Mouse (Mus musculus) MEL (cell line): ENCODE data around the gene Adgre5. TPM values are rescaled to one million over a fixed set of nuclear protein-coding genes. Genes with fewer than 3 reads are reported as not detected.

ENCODE experiments used
- DNase-seq: peaks from one replicate; pipeline ENCODE4 v3.0.0; 2011; ENCODE audit warnings: low read depth, low spot score
- H3K27ac ChIP-seq: 2 replicates; pipeline ENCODE4 v1.5.1; 2012; ENCODE audit warnings: low read depth, mild to moderate bottlenecking, control low read depth, low read length, moderate library complexity; ENCODE audit not compliant: control insufficient read depth
- H3K27me3 ChIP-seq, 2 experiments: fragments of 150-350 bp in 1 of 2; sonication (generic) in 1 of 2; 2 replicates each; pipeline ENCODE4 v1.6.1; 2012; ENCODE audit warnings: low read length in 2 of 2, mild to moderate bottlenecking in 2 of 2, improper control_type of control experiment in 1 of 2, moderate library complexity in 1 of 2; ENCODE audit not compliant: insufficient read depth in 2 of 2, control insufficient read depth in 1 of 2
- H3K36me3 ChIP-seq, 2 experiments: 2 replicates each; pipeline ENCODE4 v1.6.1; 2012 to 2014; ENCODE audit warnings: low read length in 2 of 2, improper control_type of control experiment in 1 of 2, inconsistent platforms in 1 of 2, mild to moderate bottlenecking in 1 of 2; ENCODE audit not compliant: insufficient read depth in 2 of 2, control insufficient read depth in 1 of 2
- H3K4me1 ChIP-seq, 2 experiments: fragments of 150-350 bp in 1 of 2; sonication (generic) in 1 of 2; 2 replicates each; pipeline ENCODE4 v1.6.1; 2012; ENCODE audit warnings: low read length in 2 of 2, improper control_type of control experiment in 1 of 2, mild to moderate bottlenecking in 1 of 2; ENCODE audit not compliant: insufficient read depth in 2 of 2, control insufficient read depth in 1 of 2
- H3K4me3 ChIP-seq, 2 experiments: fragments of 150-350 bp in 1 of 2; sonication (generic) in 1 of 2; 2 replicates each; pipeline ENCODE4 v1.5.1; 2012; ENCODE audit warnings: low read depth in 2 of 2, low read length in 2 of 2, mild to moderate bottlenecking in 2 of 2, moderate library complexity in 2 of 2, control low read depth in 1 of 2, improper control_type of control experiment in 1 of 2; ENCODE audit not compliant: control insufficient read depth in 1 of 2, insufficient read depth in 1 of 2
- H3K79me2 ChIP-seq: 2 replicates; pipeline ENCODE4 v1.6.1; 2012; ENCODE audit warnings: mild to moderate bottlenecking, low read length, moderate library complexity; ENCODE audit not compliant: control insufficient read depth, poor library complexity, insufficient read depth
- H3K9ac ChIP-seq: 2 replicates; pipeline ENCODE4 v1.6.1; 2012; ENCODE audit warnings: low read depth, mild to moderate bottlenecking, control low read depth, low read length, moderate library complexity; ENCODE audit not compliant: control insufficient read depth, poor library complexity, severe bottlenecking
- H3K9me3 ChIP-seq: fragments of 150-350 bp; sonication (generic); replicated peaks from 2 replicates; pipeline ENCODE4 v1.6.1; 2012; ENCODE audit warnings: mild to moderate bottlenecking, low read length, improper control_type of control experiment, moderate library complexity; ENCODE audit not compliant: insufficient read depth
- BHLHE40 ChIP-seq: IDR thresholded peaks from 2 replicates; pipeline ENCODE4 v1.6.1; 2012; ENCODE audit warnings: low read depth, mild to moderate bottlenecking, inconsistent platforms, low read length, improper control_type of control experiment, borderline replicate concordance
- CHD2 ChIP-seq: IDR thresholded peaks from 2 replicates; pipeline ENCODE4 v1.6.1; 2011; ENCODE audit warnings: low read length, improper control_type of control experiment
- CTCF ChIP-seq, 3 experiments: IDR thresholded peaks in 2 of 3; conservative IDR thresholded peaks in 1 of 3; 2 replicates each; pipeline ENCODE4 v1.5.1; 2011 to 2012; ENCODE audit warnings: low read length in 3 of 3, low read depth in 2 of 3, mild to moderate bottlenecking in 2 of 3, improper control_type of control experiment in 1 of 3, inconsistent platforms in 1 of 3, mixed read lengths in 1 of 3, moderate library complexity in 1 of 3; ENCODE audit not compliant: control insufficient read depth in 1 of 3, insufficient read depth in 1 of 3, poor library complexity in 1 of 3, severe bottlenecking in 1 of 3
- ELF1 ChIP-seq: IDR thresholded peaks from 2 replicates; pipeline ENCODE4 v1.6.1; 2014; ENCODE audit warnings: low read depth, mild to moderate bottlenecking, inconsistent platforms, low read length, improper control_type of control experiment, moderate library complexity
- ETS1 ChIP-seq: IDR thresholded peaks from 2 replicates; pipeline ENCODE4 v1.6.1; 2012; ENCODE audit warnings: low read depth, mild to moderate bottlenecking, inconsistent platforms, low read length, improper control_type of control experiment, moderate library complexity
- GABPA ChIP-seq: IDR thresholded peaks from 2 replicates; pipeline ENCODE4 v1.6.1; 2012; ENCODE audit warnings: low read depth, mild to moderate bottlenecking, inconsistent platforms, low read length, improper control_type of control experiment, moderate library complexity
- GATA1 ChIP-seq: IDR thresholded peaks from 2 replicates; pipeline ENCODE4 v1.6.1; 2011; ENCODE audit warnings: low read depth, low read length, improper control_type of control experiment
- HCFC1 ChIP-seq: IDR thresholded peaks from 2 replicates; pipeline ENCODE4 v1.6.1; 2012; ENCODE audit warnings: low read depth, mild to moderate bottlenecking, inconsistent platforms, low read length, improper control_type of control experiment, moderate library complexity
- JUND ChIP-seq: IDR thresholded peaks from 2 replicates; pipeline ENCODE4 v1.6.1; 2011; ENCODE audit warnings: low read depth, mild to moderate bottlenecking, improper control_type of control experiment, low read length
- KAT2A ChIP-seq: conservative IDR thresholded peaks from 2 replicates; pipeline ENCODE4 v1.6.1; 2012; ENCODE audit warnings: low read depth, low read length, improper control_type of control experiment, inconsistent platforms
- MAFK ChIP-seq: IDR thresholded peaks from 2 replicates; pipeline ENCODE4 v1.6.1; 2011; ENCODE audit warnings: low read depth, mild to moderate bottlenecking, low read length, improper control_type of control experiment, borderline replicate concordance
- MAX ChIP-seq: IDR thresholded peaks from 2 replicates; pipeline ENCODE4 v1.6.1; 2011; ENCODE audit warnings: low read length, improper control_type of control experiment
- MAZ ChIP-seq: IDR thresholded peaks from 2 replicates; pipeline ENCODE4 v1.6.1; 2012; ENCODE audit warnings: low read depth, mild to moderate bottlenecking, inconsistent platforms, low read length, improper control_type of control experiment
- MYB ChIP-seq: IDR thresholded peaks from 2 replicates; pipeline ENCODE4 v1.6.1; 2011; ENCODE audit warnings: mild to moderate bottlenecking, low read depth, low read length, improper control_type of control experiment
- MYC ChIP-seq: IDR thresholded peaks from 2 replicates; pipeline ENCODE4 v1.6.1; 2011; ENCODE audit warnings: low read depth, mild to moderate bottlenecking, low read length, improper control_type of control experiment, moderate library complexity
- NELFE ChIP-seq: IDR thresholded peaks from 2 replicates; pipeline ENCODE4 v1.6.1; 2011; ENCODE audit warnings: low read depth, low read length, improper control_type of control experiment
- POLR2A ChIP-seq, 2 experiments: IDR thresholded peaks; 2 replicates each; pipeline ENCODE4 v1.6.1; 2011 to 2012; ENCODE audit warnings: low read length in 2 of 2, mild to moderate bottlenecking in 2 of 2, control low read depth in 1 of 2, improper control_type of control experiment in 1 of 2, low read depth in 1 of 2, moderate library complexity in 1 of 2; ENCODE audit not compliant: control insufficient read depth in 1 of 2, insufficient read depth in 1 of 2, poor library complexity in 1 of 2
- POLR2AphosphoS2 ChIP-seq: IDR thresholded peaks from 2 replicates; pipeline ENCODE4 v1.6.1; 2011; ENCODE audit warnings: low read length, improper control_type of control experiment
- RAD21 ChIP-seq: IDR thresholded peaks from 2 replicates; pipeline ENCODE4 v1.6.1; 2011; ENCODE audit warnings: mild to moderate bottlenecking, low read depth, low read length, improper control_type of control experiment
- RCOR1 ChIP-seq: IDR thresholded peaks from 2 replicates; pipeline ENCODE4 v1.6.1; 2012; ENCODE audit warnings: low read depth, mild to moderate bottlenecking, inconsistent platforms, low read length, improper control_type of control experiment
- SMC3 ChIP-seq: IDR thresholded peaks from 2 replicates; pipeline ENCODE4 v1.6.1; 2011; ENCODE audit warnings: low read depth, low read length, improper control_type of control experiment
- TBP ChIP-seq: IDR thresholded peaks from 2 replicates; pipeline ENCODE4 v1.8.0; 2011; ENCODE audit warnings: low read depth, low read length, improper control_type of control experiment
- TCF12 ChIP-seq: IDR thresholded peaks from 2 replicates; pipeline ENCODE4 v1.6.1; 2014; ENCODE audit warnings: low read depth, mild to moderate bottlenecking, inconsistent platforms, low read length, improper control_type of control experiment, moderate library complexity
- UBTF ChIP-seq: IDR thresholded peaks from 2 replicates; pipeline ENCODE4 v1.6.1; 2012; ENCODE audit warnings: low read depth, mild to moderate bottlenecking, inconsistent platforms, low read length, improper control_type of control experiment, moderate library complexity, borderline replicate concordance; ENCODE audit not compliant: insufficient read depth
- USF1 ChIP-seq: IDR thresholded peaks from 2 replicates; pipeline ENCODE4 v1.6.1; 2014; ENCODE audit warnings: low read depth, mild to moderate bottlenecking, inconsistent platforms, low read length, improper control_type of control experiment, moderate library complexity
- USF2 ChIP-seq, 2 experiments: IDR thresholded peaks; 2 replicates each; pipeline ENCODE4 v1.6.1; 2011 to 2012; ENCODE audit warnings: improper control_type of control experiment in 2 of 2, low read length in 2 of 2, borderline replicate concordance in 1 of 2, inconsistent platforms in 1 of 2, low read depth in 1 of 2, mild to moderate bottlenecking in 1 of 2; ENCODE audit not compliant: insufficient read depth in 1 of 2
- ZC3H11A ChIP-seq: IDR thresholded peaks from 2 replicates; pipeline ENCODE4 v1.6.1; 2012; ENCODE audit warnings: low read depth, mild to moderate bottlenecking, inconsistent platforms, low read length, improper control_type of control experiment
- ZMIZ1 ChIP-seq: IDR thresholded peaks from 2 replicates; pipeline ENCODE4 v1.6.1; 2012; ENCODE audit warnings: low read depth, mild to moderate bottlenecking, inconsistent platforms, low read length, improper control_type of control experiment, moderate library complexity
- ZNF384 ChIP-seq: IDR thresholded peaks from 2 replicates; pipeline ENCODE4 v1.6.1; 2012; ENCODE audit warnings: low read depth, mild to moderate bottlenecking, inconsistent platforms, low read length, improper control_type of control experiment
- polyA plus RNA-seq, 2 experiments: library from polyadenylated mRNA; stranded (reverse) in 1 of 2; unstranded in 1 of 2; fragments of >175 nt in 1 of 2; fragments of >200 nt in 1 of 2; gene quantifications; 2 replicates each; pipeline versions ENCODE4 v1.2.1 to v1.2.4; 2012; ENCODE audit warnings: low replicate concordance in 2 of 2, low read depth in 1 of 2; ENCODE audit not compliant: insufficient read length in 2 of 2, insufficient read depth in 1 of 2, missing spikeins in 1 of 2
- total RNA-seq: library from RNA; depleted of rRNA; stranded (reverse); fragments of 300-350 nt; gene quantifications from 2 replicates; pipeline ENCODE4 v1.2.3, GENCODE M21; 2012

Gene Adgre5
- total and polyA plus RNA-seq, 3 experiments, result 18.5 to 21.4 TPM; not detected in 1

DNA sequence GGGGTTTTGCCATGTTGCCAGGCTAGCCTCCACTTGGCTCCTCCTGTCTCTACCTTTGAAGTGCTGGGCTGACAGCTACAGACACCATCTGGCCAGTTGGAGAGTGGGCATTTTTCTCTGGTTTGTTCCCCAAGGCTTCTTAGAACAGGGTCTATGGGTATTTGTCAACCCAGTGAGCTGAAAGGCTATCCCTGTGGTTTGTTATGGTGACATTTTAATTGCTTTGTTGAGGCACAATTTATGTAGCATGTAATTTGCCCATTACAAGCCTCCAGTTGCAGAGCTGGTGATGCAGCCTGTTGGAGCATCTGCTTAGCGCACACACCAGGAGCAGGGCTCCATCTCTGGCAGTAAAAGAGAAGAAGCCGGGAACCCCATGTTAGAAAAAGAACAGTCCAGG lies 33.1 kb upstream of the Adgre5 start:
- H3K36me3 ChIP-seq, result peaks cover 0 to 30% of the 10 kb centered on the region in 2 experiments; a peak in 2 of 4 replicates
- no peaks in the 10 kb centered on the region for H3K9me3 ChIP-seq
- H3K4me1 ChIP-seq, result peaks cover 21 to 40% of the 10 kb centered on the region in 2 experiments
- no peak for DNase-seq
- no peaks in the 10 kb centered on the region; the same call in 1 of the 2 replicates for H3K79me2 ChIP-seq
- no peaks in the 10 kb centered on the region for H3K27me3 ChIP-seq
- TF ChIP-seq SMC3 (no peak), USF1 (no peak), ZNF384 (no peak), CHD2 (no peak), RCOR1 (no peak), UBTF (no peak), POLR2AphosphoS2 (no peak), KAT2A (no peak), MYC (no peak), JUND (no peak), POLR2A (IDR thresholded peaks at IDR 0.05; ENCODE audit: control insufficient read depth in 1 of 2, insufficient read depth in 1 of 2, low read depth in 1 of 2, low read length in 2 of 2, poor library complexity in 1 of 2) (no peak), TCF12 (no peak)
- peak overlapping the region; percentile 90; the same call in 1 of the 2 replicates for H3K27ac ChIP-seq
- no peak overlapping the region for H3K9ac ChIP-seq
- no peak overlapping the region for H3K4me3 ChIP-seq

DNA sequence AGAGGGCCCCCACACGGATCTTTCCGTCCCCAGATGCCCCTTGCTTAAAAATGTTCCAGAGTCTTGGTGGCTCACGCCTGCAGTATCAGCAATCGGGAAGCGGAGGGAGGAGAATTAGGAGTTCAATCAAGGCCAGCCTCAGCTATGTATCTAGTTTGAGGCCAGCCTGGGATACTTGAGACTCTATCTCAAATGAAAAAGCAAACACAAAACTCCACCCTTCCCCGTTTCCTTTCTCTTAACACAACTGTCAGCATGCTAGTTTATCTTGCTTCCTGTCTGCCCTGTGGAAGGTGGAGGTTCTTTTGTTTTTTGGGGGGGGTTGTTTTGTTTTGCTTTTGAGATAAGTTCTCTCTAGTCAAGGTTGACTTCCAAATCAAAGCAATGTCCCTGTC lies 32.3 kb upstream of the Adgre5 start:
- H3K4me1 ChIP-seq, result peaks cover 19 to 47% of the 10 kb centered on the region in 2 experiments
- no peaks in the 10 kb centered on the region for H3K9me3 ChIP-seq
- H3K79me2 ChIP-seq, result no peaks in the 10 kb centered on the region; the same call in 1 of the 2 replicates
- H3K27ac ChIP-seq, result peak overlapping the region; percentile 90
- H3K27me3 ChIP-seq, result no peaks in the 10 kb centered on the region
- H3K4me3 ChIP-seq, result peak overlapping the region; percentile 60 to 84
- peak overlapping the region; percentile 59 for H3K9ac ChIP-seq
- peaks cover 0 to 32% of the 10 kb centered on the region in 2 experiments; a peak in 2 of 4 replicates for H3K36me3 ChIP-seq
- peak; percentile 84 for DNase-seq
- TF ChIP-seq ZMIZ1 (peak; percentile 79), POLR2AphosphoS2 (no peak), GATA1 (peak; percentile 92), MAZ (peak; percentile 96), CTCF (IDR thresholded peaks at IDR 0.05 in 2 of 3, conservative IDR thresholded peaks at IDR 0.05 in 1 of 3; ENCODE audit: control insufficient read depth in 1 of 3, insufficient read depth in 1 of 3, low read depth in 2 of 3, low read length in 3 of 3, poor library complexity in 1 of 3, severe bottlenecking in 1 of 3) (no peak), TBP (peak; percentile 27; the same call in 1 of the 2 replicates), BHLHE40 (peak; percentile 82), ETS1 (peak; percentile 95), USF2 (IDR thresholded peaks at IDR 0.05; ENCODE audit: borderline replicate concordance in 1 of 2, insufficient read depth in 1 of 2, low read depth in 1 of 2, low read length in 2 of 2) (no peak), RAD21 (no peak), GABPA (no peak), JUND (peak; percentile 73; the same call in 1 of the 2 replicates), CHD2 (peak; percentile 21; the same call in 1 of the 2 replicates), USF1 (no peak), NELFE (no peak), MAFK (peak; percentile 81; the same call in 1 of the 2 replicates), RCOR1 (peak; percentile 99), MYB (peak; percentile 87), ZC3H11A (0 out of 2 replicates have a peak, but pooled peaks have one; percentile 21), UBTF (no peak), ELF1 (peak; percentile 39; the same call in 1 of the 2 replicates), SMC3 (no peak; the same call in 1 of the 2 replicates), POLR2A (IDR thresholded peaks at IDR 0.05; ENCODE audit: control insufficient read depth in 1 of 2, insufficient read depth in 1 of 2, low read depth in 1 of 2, low read length in 2 of 2, poor library complexity in 1 of 2) (no peak), TCF12 (peak; percentile 95), MAX (peak; percentile 71), MYC (peak; percentile 79; the same call in 1 of the 2 replicates), ZNF384 (peak; percentile 45; the same call in 1 of the 2 replicates), HCFC1 (peak; percentile 62; the same call in 1 of the 2 replicates)
